Mouse (Mus musculus): ENCODE measurements at regions not wholly inside any gene's neighbourhood (a gene's known extent, or its start where the extent isn't known, plus 50 kb on each side); places are given as distances from the start of the nearest gene placed in this dataset.
A peak's percentile ranks its signal among the peaks of the same experiment; 100 is the strongest.

DNA sequence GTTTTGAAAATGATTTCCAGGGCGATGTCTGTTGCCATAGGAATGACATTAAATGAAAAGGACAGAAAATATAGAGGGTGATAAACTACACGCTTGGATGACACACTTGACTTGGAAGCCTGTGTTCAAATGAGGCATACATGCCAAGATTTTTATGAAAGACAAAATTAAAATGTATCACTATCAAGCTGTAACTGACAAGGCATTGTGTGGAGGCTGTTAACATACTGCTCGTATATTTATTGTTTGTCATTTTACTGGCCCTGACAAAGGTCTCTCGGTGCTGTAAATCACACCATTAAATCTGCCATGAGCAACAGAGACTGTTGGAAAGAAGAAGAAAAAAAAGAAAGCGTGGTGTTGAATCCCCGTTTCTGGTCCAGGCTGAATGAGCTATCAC is 395.3 kb upstream of the Sall1 start:
- DNase-seq (ENCODE audit: low spot score): no peak

DNA sequence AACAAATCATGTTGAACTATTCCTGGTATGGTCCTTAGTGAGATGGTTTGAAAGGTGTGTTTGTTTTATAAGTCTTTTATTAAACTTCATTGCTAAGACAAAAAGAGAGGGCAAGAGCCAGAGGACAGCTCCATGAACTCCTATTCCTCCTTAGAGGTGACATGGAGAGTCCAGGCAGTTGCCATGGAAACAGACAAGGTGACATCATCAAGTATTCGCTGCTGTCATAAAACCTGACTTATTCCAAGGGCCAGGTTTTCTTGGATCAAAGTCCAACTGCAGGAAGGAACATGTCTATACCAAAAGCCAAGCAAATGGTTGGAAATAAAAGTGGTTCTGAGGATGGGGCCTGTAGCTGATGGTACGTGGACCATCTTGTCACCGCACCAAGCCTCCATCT is 383.0 kb upstream of the Sall1 start:
- no peak for DNase-seq (ENCODE audit: low spot score)

DNA sequence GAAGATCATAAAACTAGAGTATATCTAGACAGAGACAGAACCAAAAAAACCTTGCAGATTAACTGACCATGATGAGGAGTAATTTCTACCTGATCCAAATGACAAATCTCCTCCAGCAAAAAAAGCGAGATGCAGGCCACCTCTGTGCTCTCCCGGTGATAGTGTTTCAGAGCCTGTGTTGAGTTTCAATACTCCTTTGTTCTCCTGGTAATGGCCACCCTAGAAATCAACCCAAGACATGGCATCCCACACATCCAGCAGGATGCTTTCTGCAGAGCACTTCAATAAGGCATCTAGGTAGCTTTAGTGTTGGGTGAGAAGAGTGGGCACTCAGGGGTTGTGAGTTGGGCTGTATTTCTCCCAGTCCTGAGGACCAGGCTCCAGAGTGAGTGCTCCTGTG is 371.3 kb upstream of the Sall1 start:
- no peak for DNase-seq (ENCODE audit: low spot score)

DNA sequence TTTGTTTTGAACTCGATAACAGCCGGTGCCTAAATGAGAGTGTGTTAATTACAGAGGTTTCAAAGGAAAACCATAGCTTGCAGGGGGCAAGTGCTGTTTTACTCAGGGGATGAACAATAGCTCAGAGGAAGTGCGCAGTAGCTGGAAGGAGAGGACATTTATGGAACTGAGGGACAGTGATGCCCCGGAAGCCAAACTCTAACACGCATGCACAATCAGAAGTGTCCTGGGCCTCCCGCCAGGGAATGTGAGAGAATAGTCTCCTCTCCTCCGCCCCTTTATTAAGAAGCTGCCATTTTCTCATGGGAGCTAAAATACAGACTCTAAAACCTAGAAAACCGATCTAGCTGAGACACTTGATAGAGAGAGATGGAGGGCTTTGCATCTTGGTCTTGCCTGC is 368.5 kb upstream of the Sall1 start:
- DNase-seq (ENCODE audit: low spot score): no peak

DNA sequence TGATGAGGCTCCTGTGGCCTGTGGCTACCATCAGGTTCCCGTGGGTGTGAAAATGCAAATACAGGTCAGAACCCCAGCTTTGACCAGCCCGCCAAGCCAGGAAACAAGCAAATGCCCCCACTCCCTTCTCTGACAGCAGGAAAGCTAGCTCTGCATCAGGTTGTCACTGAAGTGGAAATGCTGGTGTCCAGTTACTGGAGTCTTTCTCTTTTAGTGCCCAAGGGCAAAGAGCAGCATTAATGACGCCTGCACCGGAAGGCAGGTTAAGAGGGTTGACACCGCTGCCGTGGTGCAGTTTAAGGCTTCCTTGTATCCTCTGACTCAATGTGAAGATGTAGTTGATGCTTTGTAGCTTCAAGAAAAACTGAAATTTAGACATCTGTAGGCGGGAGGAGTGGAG is 368.1 kb upstream of the Sall1 start:
- DNase-seq (ENCODE audit: low spot score): no peak

DNA sequence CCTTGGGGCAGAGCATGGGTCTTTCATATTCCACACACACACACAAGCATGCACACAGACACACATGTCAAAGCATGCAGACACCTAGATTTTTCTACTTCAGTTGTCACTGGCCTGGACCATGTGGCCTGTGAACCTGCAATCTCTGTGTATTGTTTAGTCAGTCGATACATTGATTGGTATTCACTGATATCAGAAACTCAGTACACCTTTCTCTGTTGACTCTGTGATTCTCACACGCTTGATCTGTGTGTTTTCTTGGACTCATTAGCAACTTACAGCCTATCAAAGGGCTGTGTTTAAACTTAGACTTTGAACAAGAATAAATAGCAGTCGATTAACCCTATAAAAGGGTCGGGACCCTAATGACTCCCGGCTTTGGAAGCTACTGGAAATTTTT is 362.7 kb upstream of the Sall1 start:
- DNase-seq (ENCODE audit: low spot score): no peak

DNA sequence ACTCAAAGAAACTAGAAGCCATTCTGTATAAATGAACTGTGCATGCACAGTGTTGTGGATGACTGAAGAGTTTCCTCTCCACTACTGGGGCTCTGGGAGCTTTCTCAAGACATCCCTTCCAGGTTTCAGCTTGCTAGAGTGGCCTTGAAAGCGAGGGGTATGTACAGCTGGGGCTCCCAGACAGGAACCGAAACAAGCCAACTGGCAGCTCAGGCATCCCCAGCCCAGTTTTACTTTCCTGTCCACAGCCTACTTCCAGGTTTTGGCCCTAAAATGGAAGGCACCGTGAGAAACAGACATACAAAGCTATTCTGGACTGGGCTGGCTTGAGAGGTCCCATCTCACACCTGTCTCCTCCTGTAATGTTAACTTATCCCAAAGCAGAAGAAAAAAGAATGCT is 360.3 kb upstream of the Sall1 start:
- DNase-seq (ENCODE audit: low spot score): no peak

DNA sequence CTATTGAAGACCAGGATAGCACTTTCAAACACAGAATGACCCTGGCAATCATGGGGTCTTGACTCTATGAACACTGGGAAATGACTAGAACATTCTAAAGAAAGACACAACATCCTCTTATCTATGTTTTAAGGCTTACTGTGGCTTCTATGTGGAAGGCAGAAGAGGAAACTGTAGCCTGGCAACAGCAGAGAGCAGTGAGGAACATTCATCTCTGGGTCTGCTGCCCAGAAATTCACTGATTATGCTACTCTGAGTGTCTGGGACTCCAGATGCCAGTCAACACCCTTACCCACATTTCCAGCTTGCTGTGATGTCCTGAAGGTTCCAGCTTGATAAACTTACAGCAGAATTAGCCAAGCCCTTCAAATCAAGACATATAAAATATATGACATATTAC is 352.7 kb upstream of the Sall1 start:
- no peak for DNase-seq (ENCODE audit: low spot score)

DNA sequence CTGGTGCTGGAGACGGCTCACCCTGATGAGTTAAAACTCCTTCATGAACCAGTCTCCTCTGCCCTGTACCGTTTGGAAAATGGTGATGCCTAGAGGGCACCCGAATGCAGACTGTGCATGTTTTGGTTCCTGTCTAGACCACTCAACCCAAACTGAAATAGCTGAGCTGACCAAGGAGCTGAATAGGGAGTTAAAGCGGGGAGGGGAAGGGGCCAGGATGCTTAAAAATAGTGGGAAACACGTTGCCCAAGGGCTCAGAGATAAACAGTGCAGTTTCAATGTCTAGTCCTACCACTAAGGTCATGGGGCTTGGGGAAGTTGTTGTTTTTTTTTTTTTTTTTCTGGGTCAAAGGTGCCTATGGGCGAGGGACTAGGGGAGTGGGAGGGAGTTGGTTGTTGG is 348.8 kb upstream of the Sall1 start:
- no peak for DNase-seq (ENCODE audit: low spot score)

DNA sequence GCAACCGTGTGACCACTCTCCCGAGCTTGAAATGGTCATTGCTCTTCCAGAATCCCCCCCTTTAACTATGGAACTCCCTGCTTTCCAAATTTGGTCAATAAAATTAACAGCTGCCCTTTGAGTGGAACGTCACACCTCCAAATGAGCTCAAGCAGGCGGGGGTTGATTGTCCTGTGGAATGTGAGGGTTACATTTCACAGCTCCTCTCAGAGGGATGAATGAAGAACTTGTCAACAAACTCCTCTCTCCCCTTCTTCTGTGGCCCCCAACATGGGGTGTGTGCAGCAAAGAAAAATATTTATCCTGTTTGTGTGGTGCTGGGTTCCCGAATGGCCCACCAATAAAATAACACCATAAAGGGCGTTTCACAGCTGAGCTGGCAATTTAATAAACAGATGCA is 344.8 kb upstream of the Sall1 start:
- no peak for DNase-seq (ENCODE audit: low spot score)

DNA sequence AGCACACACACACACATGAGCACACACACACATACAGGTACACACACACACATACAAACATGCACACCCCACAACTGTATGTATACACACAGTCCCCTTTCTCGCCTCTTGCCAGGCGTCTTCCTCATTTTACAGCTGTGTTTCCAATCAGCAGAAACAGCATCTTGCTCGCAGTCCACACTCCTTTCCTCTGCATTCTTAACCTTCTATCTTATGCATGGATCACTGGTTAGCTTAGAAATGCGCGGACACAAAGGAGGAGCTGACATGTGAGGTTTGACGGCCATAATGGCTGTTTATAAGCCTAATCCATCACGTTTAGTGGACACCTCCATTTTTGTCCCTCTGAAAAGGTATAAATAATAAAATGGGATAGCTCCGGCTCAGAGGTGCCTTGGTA is 343.3 kb upstream of the Sall1 start:
- peak; percentile 66 for DNase-seq (ENCODE audit: low spot score)

DNA sequence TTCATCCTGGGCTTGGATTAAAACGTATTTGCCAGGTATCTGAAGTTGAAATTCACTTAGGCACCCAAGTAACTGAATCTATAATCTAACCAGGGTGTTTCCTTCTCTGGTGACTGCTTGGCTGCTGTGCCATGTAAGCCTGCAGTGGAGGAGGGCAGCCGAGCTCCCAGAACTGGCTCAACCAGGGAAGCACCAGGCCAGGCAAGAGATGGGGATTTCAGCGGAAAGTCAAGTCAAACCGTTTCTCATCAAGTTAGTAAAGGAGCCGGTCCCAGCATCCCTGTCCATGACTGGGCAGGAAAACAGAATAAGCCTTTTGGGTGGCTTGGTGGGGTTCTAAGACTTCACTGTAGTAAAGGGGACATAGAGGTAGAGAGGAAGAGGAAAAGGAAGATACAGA is 341.1 kb upstream of the Sall1 start:
- no peak for DNase-seq (ENCODE audit: low spot score)

DNA sequence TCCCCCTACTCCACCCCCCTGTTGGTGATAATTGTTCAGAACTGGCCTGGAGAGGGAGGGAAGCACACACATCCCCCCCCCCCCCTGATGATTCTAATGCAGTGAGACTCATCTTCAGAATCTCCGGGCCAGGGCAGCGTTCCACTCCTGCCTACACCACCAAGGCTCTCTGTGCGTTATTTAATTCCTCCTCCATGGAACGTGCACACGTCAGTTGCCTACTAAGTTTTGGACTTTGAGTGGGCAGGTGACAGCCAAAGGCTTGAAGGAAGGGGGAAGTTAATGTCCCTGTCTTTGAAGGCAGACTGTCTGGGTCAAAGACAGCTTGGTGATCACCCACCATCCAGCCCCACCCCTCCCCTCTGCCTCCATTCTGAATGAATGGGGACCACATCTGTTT is 339.8 kb upstream of the Sall1 start:
- no peak for DNase-seq (ENCODE audit: low spot score)

DNA sequence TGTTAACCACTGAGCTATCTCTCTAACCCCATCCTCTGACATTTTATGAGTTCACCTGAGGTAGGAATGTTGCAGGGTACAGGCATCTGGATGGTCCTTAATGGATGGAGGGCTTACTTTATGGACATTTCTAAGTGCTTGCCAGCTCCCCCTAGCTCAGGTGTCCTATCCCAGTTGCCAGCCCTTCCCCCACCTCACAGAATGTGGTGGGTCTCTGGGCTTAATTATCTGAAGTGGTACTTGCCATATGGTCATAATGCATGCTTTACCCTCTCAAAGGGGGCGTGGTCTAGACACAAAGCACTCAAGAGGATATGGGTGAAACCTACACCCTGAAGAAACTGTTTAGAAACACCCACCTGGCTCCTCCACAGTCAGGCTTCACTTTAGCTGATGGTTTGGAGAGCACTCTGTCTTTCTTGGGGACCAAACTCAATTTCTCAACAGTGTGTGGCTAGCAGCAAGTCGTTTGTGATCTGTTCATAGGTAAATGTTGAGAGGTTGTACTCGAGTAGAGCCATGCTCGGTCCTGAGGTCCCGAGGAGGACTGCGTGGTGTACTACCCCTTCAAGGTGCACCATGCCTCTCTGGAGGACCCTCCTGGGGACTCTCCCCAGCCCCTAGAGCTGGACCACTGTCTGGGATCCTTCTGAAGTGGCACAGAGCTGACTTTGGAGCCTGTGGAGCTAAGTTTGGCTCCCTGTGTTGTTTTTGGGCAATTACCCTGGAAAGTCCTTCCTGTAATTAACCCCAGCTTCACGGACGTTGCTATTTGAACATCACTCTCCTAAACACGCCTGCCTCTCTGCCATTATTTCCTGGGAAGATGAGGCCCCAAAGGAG is 338.8 kb upstream of the Sall1 start:
- no peak for DNase-seq (ENCODE audit: low spot score)

DNA sequence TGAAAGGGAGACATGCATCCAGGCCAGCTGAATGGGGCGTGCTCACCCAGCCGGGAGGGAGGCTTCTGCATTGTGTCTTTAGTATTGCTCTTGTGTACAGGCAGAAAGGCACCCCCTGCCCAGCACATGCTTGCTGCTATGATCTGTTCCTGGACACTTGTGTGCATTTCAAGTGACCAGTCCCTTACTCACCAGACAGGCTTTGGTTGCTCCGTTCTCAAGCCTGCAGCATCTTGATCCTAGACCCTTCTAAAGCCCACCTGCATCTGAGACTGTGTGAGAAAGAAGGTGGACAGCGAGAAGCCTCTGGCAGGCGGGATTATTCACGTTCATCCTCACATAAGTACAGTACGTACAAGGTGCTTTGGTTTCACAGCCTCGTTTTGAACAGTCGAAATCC is 336.5 kb upstream of the Sall1 start:
- no peak for DNase-seq (ENCODE audit: low spot score)

DNA sequence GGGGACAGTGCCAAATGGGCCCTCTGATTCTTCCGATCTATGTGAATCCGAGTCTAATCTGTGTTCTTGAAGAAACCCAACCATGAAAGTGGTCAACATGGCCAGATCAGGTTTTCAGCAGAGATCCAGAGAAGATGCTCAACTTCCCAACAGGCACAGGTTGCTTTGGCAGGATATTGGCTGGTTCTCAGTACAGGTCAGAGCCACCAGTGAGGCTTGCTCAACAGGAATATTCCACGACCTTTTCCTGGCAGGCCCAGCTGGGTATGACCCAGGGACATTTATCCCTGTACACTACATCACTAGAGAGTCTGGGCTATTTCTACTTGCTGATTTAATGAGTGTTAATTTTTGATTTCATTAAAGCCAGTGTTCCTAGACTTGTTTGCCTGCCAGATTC is 328.8 kb upstream of the Sall1 start:
- DNase-seq (ENCODE audit: low spot score): no peak

DNA sequence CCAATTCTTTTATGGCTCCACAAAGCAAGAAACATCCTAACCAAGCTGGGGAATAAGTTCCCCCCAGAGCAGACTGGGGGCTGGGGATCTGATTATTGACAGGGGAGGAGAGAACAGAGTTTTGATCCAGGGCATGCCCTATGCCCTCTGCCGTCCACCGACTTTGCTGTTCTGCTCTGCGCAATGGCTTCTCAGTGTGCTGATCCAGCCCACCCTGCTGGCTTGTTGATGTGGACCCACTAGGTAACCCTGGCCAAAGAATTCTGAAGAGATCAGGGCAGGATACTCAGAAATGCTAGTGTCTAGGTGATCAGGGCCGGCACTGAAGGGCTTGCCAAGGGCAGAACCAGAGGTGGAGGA is 327.8 kb upstream of the Sall1 start:
- no peak for DNase-seq (ENCODE audit: low spot score)

DNA sequence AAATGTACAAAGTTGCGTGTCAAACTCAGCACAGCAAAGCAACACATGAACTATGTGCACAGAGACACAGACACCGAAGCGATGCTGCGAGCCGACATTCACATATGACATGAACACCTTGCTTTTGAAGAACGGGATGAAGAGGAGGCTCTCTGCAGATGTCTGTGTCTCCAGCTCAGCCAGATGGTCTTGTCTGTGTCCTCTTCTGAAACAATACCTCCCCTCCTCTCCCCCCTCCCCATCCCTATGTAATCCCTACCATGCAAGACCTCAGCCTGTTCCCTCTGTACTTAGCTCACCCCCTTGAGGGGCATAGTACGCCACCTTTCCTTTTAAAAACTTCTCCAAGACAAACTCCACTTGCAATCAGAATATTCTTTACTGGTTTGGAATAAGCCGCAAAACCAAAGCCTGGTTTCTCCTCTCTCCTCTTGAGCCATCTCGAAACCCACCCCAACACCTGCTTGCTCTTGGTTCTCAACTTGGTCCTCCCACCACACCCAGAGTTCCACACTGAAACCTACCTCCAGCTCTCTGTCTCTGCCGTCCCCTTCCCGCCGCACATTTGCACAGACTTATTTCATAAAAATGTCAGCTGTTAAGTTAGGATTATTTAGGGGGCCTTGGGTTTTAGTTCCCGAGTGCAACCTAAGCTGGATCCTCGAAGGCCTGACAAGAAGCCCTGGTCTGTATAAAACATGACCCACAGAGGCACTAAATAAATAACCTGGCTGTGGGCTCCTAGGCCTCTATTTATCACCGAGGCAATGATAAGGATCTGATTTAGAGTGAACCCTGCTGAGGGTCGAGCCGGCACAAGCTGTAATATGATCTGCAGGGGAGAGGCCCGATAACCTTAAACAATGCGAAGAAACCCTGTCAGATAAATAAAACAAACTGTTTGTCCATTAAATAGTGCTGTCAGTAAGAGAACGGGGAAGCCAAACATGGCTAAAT is 327.1 kb upstream of the Sall1 start:
- no peak for DNase-seq (ENCODE audit: low spot score)

DNA sequence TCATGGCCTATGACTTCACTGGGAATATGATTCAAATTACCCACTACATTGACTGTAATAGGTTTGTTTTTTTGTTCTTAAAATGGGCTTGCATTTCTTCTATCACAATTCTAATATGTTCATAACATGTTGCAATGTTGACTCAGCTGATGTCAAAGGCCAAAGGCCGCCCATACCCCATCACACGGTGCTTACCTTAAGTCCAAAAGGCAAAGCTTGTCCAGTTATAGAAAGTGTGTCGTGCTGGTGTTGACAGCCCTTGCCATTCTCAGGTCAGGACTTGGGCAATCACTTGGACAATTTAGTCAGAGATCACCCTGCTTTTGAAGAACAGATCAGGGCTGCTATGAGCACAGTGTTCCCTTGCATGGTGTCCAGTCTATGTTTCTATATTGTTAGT is 321.5 kb upstream of the Sall1 start:
- DNase-seq (ENCODE audit: low spot score): no peak

DNA sequence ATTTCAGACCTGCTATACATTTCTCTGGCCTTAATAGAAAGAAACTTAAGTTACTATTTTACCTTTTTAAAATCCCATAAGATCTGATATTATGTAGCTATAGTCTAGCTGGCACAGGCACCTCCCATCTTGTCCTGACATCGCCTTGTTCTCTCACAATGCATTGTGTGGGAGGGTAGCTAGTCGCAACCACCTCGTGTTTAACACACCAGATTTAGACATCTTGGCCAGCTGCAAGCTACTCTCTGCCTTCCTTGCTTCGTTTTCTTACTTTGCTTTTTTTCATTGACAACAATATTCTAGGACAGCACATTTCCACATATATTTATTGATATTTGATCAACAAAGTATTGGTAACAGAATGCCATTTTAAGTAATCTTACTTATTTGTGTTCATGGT is 314.4 kb upstream of the Sall1 start:
- no peak for DNase-seq (ENCODE audit: low spot score)

DNA sequence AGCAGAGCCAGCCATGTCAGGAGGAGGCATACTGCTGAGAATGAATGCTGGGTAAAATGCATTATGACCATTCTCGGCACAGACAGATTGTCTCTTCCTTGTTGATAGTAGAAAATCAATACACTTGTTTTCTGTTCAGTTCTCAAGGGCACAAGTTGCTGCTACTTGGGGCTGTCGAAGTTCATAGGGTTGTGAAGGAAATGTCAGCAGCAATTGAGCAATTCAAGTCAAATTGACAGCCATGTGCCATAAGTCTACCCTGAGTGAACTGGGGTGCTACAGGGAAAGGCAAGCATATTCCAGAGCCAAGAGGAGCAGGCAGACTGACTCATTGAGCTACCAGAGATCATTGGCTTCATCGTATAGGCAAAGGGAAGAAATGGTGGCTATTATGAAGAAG is 301.6 kb upstream of the Sall1 start:
- DNase-seq (ENCODE audit: low spot score): no peak

DNA sequence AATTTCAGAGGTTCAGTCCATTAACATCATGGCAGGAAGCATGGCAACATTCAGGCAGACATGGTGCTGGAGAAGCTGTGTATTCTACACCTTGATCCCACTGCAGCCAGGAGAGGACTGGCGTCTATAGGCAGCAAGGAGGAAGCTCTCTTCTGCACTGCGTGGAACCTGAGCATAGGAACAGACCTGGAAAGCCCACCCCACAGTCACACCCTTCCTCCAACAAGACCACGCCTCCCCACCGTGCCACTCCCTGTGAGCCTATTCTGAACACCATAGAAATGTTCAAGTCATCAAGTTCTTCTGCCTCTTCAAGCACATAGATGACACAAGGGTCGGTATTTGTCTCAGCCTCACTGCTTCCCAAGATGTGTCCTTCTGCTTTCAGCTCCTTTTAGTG is 297.7 kb upstream of the Sall1 start:
- no peak for DNase-seq (ENCODE audit: low spot score)

DNA sequence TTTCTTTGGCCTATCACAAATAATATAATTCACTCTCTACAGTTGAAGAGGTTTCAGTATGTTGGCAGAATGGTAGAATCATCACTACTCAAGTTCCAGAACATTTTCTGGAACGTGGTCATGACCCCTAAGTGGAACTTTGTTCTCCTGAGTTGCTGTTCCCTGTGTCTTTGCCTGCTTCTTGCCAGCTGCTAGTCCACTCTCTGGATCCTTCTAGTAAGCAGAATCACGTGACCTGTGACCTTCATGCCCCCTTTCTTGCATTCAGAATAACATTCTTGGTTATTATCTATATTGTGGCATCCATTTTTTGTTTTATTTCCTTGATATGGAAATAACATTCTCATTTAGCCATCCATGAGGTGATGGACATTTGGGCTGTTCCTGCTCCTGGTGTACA is 291.5 kb upstream of the Sall1 start:
- DNase-seq (ENCODE audit: low spot score): no peak

All from retina, embryonic 14.5 days (tissue).